Mouse (Mus musculus) E14TG2a.4 (cell line): ENCODE data around the gene Zbtb44.

ENCODE experiments used
- CTCF ChIP-seq: conservative IDR thresholded peaks from 2 replicates; pipeline ENCODE4 v1.5.1; 2014; ENCODE audit warnings: low read length
- NANOG ChIP-seq: IDR thresholded peaks from 2 replicates; pipeline ENCODE4 v1.6.1; 2014; ENCODE audit warnings: borderline replicate concordance, low read length, mixed read lengths
- POU5F1 ChIP-seq: IDR thresholded peaks from 2 replicates; pipeline ENCODE4 v1.6.1; 2014; ENCODE audit warnings: low read length, borderline replicate concordance

- TF ChIP-seq CTCF (no peak), POU5F1 (no peak), NANOG (no peak)
Measured at GRCm38 (mm10) chr9:31117488-31117887, 87.0 kb downstream of the Zbtb44 start.
